Mouse (Mus musculus) kidney, adult 8-10 months (tissue): ENCODE results near the gene Dact3.
A peak's percentile ranks its signal among the peaks of the same experiment; 100 is the strongest.

Experiments
- DNase-seq, 2 experiments: peaks; one replicate each; pipeline ENCODE4 v3.0.0; 2022

The Dact3 gene

DNA sequence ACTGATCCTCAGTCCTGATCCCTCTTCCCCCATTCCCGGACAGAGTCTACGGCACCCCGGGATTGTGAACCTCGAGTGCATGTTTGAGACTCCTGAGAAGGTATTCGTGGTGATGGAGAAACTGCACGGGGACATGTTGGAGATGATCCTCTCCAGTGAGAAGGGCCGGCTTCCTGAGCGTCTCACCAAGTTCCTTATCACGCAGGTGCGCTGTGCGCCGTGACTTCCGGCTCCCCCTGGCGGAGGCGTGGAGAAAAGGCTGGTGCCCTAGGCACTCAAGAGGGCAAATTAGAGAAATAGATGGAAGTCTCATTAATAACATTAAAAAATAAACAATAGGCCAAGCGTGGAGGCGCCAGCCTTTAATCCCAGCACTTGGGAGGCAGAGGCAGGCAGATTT lies 16.8 kb upstream of the Dact3 start:
- DNase-seq, result peak in 1 of 2 experiments; percentile 52

DNA sequence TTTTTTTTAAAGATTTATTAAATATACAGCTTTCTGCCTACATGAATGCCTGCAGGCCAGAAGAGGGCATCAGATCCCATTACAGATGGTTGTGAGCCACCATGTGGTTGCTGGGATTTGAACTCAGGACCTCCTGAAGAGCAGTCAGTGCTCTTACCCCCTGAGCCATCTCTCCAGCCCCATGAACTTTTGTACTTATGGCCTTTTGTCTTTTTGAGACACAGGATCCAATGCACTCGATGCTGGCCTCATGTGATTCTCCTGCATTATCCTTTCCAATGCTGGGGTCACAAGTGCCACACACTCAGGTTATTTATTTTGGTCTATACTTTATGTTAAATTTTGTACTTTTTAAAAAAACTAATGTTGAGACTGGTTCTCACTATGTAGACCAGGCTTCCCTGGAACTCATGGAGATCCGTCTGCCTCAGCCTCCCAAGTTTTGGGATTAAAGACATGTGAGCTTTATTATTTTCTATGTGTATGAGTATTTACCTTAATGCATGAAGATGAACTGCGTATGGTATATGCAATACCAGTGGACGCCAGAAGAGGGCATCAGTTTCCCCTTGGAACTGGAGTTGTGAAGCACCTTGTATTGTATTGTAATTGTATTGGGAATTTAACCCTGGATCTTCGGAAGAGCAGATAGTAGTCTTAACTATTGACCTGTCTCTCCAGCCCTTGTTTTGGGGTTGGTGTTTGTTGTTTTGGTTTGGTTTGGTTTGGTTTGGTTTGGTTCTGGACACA lies 15.0 kb upstream of the Dact3 start:
- peak in 1 of 2 experiments; percentile 57 for DNase-seq

DNA sequence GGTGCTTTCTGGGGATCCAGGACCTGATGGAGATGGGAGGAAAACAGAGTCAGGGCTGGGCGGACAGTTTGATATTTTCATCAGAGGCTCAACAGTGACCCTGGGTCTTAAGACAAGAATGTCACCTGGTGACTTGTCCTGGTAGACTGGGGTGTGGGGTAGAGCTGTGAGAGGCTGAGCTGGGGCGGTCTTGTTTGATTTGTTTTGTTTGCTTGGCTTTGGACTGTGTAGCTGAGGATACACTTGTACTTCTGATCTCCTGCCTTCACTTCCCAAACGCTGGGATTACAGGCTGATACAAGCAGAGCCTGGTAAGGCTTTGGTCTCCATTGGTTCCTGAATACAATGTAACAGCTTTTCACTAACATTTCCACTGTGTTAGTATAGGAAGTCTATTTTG lies 7.6 kb upstream of the Dact3 start:
- no peak for DNase-seq

DNA sequence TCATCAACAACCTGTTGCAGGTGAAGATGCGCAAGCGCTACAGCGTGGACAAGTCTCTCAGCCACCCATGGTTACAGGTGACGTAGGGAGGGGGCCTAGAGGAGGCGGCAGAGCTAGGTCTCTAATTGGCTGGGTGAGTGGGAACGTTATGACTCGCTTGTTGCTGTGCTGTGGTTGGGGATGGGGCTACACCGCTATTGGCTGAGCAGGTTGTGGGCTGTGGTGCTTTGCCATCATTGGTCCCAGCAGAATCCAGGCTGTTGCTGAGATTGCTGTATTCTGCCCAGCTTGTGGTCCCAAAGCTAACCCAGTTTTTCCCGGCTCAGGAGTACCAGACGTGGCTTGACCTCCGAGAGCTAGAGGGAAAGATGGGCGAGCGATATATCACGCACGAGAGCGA lies 5.6 kb upstream of the Dact3 start:
- DNase-seq, result no peak

DNA sequence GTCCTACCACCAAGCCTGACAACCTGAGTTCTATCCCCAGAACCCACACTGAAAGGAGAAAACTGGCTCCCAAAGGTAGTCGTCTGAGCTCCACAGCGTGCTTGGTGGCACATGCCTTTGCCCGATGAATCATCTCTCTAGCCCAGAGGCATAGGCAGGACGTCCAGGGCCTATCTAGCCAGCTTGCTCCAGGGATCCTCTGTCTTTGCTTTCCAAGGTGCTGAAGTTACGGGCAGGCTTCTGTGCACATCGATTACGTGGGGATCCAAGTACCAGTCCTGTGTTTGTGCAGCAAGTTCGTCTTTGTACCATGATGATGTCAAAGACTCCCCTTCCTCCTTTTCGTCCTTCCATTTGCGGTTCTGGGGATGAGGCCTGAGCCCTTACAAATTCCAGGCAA lies 3.5 kb upstream of the Dact3 start:
- no peak for DNase-seq

DNA sequence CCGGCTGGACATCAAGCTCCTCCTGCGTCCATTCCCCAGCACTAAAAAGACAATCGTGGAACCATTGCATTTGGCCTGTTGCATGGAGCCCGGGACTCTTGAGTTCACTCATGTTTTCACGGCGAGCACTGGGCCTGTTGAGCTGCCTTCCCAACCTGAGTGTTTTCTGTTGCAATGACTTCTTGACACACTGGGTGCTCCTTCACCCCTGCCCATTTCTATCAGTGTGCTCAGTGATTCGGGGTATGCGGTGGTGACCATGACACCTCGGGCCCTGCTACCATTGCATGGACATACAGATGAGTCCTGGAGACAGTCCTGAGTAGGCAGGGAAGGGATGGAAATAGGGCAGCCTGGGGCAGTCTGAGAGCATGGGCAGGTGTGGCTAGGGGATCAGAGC lies 2.6 kb upstream of the Dact3 start:
- DNase-seq, result no peak

DNA sequence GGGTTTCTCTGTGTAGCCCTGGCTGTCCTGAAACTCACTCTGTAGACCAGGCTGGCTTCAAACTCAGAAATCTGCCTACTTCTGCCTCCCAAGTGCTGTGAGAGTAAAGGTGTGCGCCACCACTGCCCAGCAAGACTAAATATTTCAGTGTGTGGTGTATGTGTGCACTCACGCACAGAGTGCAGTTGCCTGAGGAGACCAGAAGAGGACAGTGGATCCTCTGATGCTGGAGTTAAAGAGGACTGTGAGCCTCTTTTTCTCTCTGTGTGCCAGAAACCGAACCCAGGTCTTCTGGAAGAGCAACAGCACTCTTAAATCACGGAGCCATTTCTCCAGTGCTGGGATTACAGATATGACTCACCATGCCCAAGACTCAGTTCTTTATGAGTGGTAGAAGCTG lies 1.7 kb upstream of the Dact3 start:
- no peak for DNase-seq

DNA sequence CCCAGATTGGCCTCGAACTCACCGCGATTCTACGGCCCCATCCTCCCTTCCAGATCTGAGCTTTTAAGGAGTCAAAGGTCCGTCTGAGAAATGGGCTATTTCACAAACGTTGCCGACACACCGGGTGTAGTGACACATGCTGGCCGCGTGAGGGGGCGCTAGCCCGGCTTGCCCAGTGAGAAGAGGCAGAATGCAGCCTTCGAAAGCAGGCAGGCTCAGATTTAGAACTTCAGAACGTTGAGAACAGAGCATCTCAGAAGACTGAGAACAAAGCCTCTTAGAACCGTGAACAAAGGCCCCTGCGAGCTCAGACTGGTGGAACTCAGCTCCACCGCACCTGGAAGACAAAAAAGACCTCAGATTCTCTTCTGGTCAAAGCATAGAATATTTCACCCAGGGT lies 927 bp upstream of the Dact3 start:
- peak; percentile 63 to 69 for DNase-seq

DNA sequence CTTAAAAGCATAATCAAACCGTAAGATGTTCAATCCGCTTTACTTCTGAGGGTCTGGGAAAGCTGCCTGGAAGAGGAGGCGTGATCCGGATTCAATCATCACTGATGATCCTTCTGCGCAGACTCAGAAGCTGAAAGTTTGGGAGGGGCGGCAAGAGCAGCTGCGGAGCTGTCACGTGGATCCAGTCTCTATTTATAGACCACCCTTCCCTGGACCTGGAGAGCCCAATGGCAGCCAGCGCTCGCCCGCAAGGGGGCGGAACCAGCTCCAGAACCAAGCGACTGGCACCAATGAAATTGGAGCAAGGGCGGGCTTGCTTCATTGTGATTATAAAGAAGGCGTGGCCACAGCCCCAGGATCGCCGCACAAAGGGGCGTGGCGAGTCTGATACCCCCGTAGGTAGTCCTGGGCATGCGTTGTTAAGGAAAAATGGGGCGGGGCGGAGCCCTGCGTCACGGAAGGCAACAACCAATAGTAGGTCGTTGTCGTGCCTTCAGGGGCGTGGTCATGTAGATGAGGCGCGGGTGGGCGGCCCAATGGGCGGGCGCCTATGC lies 284 bp upstream of the Dact3 start:
- peak; percentile 100 for DNase-seq

DNA sequence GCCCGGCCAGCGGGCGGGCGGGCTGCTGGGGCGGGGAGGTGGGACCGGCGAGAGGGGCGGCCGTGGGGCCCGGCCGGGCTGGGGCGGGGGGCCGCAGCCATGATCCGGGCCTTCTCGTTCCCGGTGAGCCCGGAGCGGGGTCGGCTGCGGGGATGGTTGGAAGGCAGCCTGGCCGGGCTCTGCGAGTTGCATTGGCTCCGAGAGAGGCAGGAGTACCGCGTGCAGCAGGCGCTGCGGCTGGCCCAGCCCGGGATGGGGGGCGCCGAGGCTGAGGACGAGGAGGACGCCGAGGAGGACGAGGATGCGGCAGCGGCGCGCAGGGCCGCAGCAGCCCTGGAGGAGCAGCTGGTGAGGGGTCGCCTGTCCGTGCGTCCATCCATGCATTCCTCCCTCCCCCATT lies 209 bp downstream of the Dact3 start:
- no peak for DNase-seq

DNA sequence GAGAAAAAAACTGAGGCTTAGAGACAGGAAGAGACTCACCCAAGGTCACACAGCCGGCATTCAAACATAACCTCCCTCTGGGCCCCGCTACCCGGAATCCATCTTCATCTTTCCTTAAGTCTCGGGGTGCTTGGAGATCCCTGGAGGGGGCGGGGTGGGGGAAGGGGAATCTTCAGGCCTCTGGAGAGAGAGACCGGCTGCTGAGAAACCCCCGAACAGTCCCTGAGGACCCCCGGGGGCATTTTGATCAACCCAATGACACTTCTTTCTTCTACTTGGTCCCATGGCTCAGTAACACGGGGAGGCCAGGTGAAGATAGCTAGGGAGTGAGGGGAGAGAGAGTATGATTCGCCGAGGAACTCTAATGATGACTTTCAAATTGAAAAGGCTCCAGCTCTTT lies 889 bp downstream of the Dact3 start:
- no peak for DNase-seq

DNA sequence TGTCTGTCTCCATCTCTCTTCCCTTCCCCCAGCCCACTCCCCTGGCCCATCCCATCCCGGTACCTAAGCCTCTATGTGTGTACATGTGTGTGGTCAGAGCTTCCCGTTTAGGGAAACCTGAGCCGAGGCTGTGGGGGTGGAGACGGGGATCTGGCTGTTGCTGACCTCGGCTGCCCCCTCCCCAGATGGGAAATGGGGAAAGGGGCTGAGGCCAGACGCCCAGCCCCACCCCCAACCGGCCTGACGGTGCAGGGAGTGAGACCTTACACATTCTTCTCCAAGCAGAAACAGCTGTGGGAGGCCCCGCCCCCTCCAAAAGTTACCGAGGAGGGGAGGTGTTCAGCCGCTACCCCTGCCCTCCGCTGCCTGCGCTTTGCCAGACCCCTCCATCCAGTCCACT lies 1.5 kb downstream of the Dact3 start:
- no peak for DNase-seq

DNA sequence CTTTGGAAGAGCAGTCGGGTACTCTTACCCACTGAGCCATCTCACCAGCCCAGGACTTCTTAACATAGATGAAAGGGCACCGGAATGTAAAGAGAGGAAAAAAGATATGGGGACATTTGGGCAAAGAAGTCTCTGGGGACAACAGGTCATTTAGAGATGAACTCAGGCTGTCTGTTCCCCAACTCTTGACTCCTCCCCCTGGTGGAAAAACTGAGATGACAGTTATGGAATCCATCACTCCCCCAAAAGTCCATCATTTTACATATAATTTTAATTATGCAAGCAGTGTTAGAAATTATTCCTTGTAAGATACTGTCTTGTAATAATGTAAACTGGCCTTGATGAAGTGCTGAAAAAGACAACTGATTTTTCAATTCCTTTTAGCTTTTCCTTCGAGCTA lies 2.6 kb downstream of the Dact3 start:
- no peak for DNase-seq

DNA sequence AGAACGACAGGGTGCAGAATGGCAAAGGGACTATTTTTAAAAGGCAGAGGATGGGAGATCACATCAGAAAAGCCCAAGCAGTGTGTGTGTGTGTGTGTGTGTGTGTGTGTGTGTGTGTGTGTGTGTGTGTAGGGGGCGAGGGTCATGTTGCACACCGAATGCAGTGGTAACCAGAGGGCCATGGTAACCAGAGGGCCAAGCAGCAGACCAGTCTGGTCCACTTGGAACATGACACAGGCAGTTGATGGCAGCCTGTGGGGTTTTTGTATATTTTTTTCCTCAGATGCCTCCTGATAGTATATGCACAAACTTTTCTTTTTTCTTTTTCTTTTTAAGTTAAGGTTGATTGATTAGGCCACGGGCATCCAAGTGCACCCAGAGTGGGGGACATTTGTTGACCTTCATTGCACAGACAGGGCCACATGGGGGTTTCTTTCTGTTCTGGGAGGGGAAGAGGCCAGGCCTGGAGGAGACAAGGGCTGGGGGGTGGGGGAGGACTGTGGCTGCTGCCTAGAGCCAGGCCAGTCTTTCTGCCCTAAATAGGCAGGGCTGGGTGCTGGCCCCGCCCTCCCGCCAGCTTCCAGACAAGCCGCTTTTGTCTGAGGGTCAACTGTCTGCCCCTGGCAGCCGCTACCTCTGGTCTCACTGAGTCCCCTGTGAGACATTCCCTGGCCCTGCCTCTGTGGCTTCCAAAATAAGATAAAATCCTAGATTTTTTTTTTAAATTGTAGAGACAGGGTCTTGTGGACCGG lies 4.9 kb downstream of the Dact3 start:
- DNase-seq, result no peak

DNA sequence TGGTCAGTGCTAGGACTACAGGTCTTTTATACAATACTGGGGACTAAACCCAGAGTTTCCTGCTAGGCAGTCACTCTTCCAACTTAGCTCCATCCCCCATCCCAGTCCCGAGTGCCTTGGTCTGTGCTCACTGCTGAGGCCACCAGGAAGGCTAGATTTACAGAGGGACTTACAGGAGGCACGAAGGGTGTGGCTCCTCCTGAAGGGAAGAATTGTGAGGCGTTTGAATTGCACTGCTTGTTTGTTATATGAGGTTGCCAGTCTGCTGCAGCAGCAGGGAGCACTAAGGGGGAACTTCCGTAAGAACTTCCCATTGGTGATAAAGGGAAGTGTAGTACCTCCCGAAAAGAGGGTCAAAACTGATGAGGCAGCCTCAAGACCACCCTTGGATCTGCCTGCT lies 5.5 kb downstream of the Dact3 start:
- DNase-seq, result no peak

DNA sequence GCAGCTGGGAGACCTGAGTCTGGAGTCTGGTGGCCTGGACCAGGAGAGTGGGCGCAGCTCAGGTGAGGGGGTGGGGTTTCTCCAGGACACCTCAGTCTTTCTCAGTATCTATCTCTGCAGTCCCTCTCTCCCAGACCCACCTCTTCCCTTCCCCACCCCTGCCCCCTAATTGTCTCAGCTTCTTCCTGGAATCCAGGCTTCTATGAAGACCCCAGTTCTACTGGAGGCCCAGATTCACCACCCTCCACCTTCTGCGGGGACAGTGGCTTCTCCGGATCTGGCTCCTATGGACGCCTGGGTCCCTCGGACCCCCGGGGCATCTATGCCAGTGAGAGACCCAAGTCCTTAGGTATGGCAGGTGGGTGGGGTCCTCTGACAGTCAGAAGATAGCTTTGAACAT lies 8.0 kb downstream of the Dact3 start:
- DNase-seq, result no peak

DNA sequence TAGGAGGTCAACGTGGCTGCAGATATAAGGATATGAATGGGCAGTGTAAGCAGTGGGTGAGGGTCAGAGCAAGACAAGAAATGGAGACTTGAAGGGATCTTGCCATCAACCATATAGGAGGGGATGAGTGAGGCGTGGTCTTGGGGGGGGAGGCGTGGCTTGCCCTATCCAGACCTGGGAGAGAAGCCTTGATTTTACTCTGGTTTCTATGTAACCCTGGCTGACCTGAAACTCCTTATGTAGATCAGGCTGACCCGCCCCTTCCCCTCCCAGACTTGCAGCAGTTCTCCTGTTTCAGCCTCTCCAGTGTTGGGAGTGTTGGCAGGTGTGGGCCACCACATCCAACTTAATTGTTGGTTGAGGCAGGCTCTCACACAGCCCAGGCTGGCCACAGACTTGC lies 9.2 kb downstream of the Dact3 start:
- no peak for DNase-seq

DNA sequence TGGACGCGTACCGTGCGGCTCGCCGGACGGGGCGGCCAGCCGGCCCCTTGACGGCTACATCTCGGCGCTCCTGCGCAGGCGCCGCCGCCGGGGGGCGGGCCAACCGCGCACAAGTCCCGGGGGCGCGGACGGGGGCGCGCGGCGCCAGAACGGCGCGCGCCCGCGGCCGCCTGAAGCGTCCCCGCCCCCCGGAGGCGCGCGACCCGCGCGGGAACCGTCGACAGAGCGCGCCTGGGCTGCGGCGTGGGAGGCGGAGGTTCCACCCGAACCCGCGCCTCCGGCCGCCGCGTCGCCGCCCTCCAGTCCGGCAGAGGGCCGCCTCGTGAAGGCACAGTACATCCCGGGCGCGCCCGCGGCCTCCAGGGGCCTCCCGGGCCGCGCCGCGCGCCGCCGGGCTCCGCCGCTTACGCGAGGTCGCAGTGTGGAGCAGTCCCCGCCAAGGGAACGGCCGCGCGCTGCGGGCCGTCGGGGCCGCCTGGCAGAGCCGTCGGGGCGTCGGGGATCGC lies 10.2 kb downstream of the Dact3 start:
- no peak for DNase-seq

DNA sequence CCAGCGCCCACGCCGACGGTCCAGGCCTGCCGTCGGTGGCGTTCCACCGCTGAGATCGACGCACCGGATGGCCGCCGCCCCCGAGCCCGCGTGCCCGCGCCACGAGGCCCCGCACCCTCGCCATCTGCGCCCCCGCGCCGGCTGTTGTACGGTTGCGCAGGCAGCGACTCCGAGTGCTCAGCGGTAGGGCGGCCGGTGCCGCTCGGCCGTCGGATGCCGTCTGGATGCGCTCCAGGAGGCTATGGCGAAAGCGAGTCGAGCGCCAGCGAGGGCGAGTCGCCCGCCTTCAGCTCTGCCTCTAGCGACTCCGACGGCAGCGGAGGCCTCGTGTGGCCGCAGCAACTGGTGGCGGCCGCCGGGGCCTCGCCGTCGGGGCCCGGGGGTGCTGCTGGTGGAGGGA lies 10.8 kb downstream of the Dact3 start:
- no peak for DNase-seq

DNA sequence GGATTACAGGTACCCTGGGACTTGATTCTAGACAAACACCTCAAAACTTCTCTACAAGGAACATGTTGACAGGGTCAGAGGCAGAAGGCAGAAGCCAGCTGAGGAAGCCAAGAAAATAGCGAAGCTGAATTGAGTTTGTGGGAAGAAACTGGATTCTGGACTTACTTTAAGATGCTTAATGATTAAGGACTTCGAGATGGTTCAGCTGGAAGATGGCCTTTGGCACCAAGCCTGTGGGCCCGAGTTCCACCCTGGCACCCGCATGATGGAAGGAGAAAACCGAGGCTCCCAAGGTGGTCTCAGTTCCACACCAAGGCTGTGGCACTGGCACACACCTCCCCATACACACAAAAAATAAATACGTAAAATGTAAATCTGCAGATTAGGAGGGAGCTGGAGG lies 15.4 kb downstream of the Dact3 start:
- DNase-seq, result no peak

DNA sequence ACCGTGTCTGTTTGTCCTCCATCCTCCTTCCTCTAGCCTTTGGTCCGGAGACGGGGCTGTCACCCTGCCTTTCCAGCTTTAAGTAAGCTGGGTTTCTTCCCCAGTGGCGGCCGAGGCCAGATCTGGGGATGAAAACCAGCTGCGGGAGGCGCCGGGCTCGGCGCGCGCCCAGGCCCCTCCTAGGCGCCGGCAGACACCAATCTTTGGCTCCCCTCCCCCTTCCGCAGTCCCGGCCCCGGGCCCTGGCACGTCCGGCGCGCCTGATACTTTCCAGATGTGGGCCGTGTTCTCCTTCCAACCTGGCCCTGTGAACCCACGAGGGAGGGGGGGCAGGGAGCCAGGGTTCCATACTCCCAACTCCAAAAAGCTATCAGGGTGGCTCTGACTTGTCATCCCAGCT lies 15.8 kb downstream of the Dact3 start:
- DNase-seq, result peak in 1 of 2 experiments; percentile 37

DNA sequence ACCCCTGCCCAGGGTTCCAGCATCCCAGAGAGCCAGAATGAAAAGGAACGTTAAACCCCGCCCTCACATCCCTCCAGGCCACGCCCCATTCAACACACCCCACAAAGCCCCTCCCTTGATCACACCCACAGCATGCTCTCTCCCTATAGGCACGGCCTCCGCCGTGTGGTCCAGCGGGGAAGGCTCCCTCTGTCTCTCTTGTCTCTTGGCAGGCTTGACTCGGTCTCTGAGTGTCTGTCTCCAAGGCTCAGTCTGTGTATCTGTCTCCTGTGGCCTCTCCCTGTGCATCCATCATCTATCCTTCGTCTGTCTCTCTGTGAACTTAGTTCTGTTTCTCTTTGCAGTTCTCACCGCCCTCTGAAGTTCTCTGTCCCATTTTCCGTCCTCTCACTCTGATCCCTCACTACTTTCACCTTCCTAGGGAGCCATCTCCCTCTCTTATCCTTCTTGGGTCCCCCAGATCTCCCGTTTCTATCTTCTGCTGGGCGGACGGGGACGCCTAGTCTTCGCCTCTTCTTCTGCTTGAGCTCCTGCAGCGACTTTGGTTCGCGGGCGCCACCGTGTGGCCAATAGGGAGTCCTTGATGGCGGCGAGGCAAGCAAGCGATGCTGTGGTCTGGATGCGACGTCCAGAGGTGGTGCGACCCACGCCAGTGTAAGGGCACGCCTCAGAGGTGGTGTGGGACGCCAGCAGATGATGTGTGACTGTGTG lies 16.7 kb downstream of the Dact3 start, which contains the start of gene Gng8:
TSS of gene Gng8 (plus strand) at position 146 of the 711 bp plus-strand sequence.
- DNase-seq, result peak; percentile 66 to 84

DNA sequence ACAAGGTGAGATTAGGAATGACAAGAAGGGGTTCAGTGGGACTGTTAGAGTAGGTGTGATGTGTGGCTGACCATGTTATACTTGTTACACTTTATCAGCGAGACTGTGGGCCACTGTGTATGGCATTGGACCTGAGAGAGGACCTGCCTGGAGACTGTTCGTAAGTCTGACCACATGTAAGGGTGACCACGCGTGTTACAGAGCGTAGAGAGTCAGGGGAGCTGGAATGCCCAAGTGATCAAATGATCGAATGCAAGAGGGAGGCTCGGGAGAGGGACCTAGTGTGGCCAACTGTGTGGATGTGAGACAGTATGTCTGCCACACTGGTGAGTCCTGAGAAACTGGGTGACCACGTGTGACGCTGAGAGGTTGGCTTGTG lies 17.2 kb downstream of the Dact3 start:
- no peak for DNase-seq
